Mouse (Mus musculus): ENCODE measurements around the gene Slc22a15. TPM values are rescaled to one million over a fixed set of nuclear protein-coding genes. Genes with fewer than 3 reads are reported as not detected.
A peak's percentile ranks its signal among the peaks of the same experiment; 100 is the strongest.
"Not testable (repeated sequence)": the region's sequence is repeated elsewhere in the genome, so short reads cannot be mapped to it uniquely, and the experiment has no call there.

Slc22a15 gene
- total RNA-seq, 2 experiments from 2014 or later: 5.6 to 6.2 TPM

GRCm38 (mm10) chr3:101822052-101822451 is 102.2 kb downstream of the Slc22a15 start:
- intact Hi-C loops (cut with DNase I): no loop called here
- no peak for DNase-seq

- DNase-seq; intact Hi-C loops (cut with DNase I): not testable (repeated sequence)
These were observed 103.5 kb downstream of the Slc22a15 start for GRCm38 (mm10) chr3:101820708-101821107.

GRCm38 (mm10) chr3:101816006-101816405 is 108.2 kb downstream of the Slc22a15 start:
- no peak for DNase-seq
- intact Hi-C loops (cut with DNase I): no loop called here

GRCm38 (mm10) chr3:101814790-101815189 is 109.5 kb downstream of the Slc22a15 start:
- no peak for DNase-seq
- intact Hi-C loops (cut with DNase I): loop anchor here (5.0 kb wide), 2 partner anchors 512 to 842 kb away; no protein-coding TSS in a partner anchor

GRCm38 (mm10) chr3:101812341-101812962 is 111.8 kb downstream of the Slc22a15 start:
- DNase-seq: peak; percentile 78 to 84
- intact Hi-C loops (cut with DNase I): loop anchor here (1.0 to 5.0 kb wide), 4 partner anchors 318 to 840 kb away; partner anchors contain the start of gene Igsf3

- intact Hi-C loops (cut with DNase I): loop anchor here (1.0 to 5.0 kb wide), 4 partner anchors 318 to 840 kb away; partner anchors contain the start of gene Igsf3
These were observed 112.3 kb downstream of the Slc22a15 start for GRCm38 (mm10) chr3:101811931-101812330.

GRCm38 (mm10) chr3:101807646-101808045 is 116.6 kb downstream of the Slc22a15 start:
- no peak for DNase-seq
- intact Hi-C loops (cut with DNase I): no loop called here

More at GRCm38 (mm10) chr3:101811931-101812330, 112.3 kb downstream of the Slc22a15 start:
- no peak for DNase-seq

GRCm38 (mm10) chr3:101806941-101807340 is 117.3 kb downstream of the Slc22a15 start:
- intact Hi-C loops (cut with DNase I): loop anchor here (1.0 kb wide), 1 partner anchor 301 kb away; no protein-coding TSS in a partner anchor

GRCm38 (mm10) chr3:101806149-101806548 is 118.1 kb downstream of the Slc22a15 start:
- peak; percentile 94 to 96 for DNase-seq
- intact Hi-C loops (cut with DNase I): loop anchor here (1.0 kb wide), 1 partner anchor 300 kb away; no protein-coding TSS in a partner anchor

More at GRCm38 (mm10) chr3:101806941-101807340, 117.3 kb downstream of the Slc22a15 start:
- peak in 1 of 2 experiments; percentile 28 for DNase-seq

Other genes starting within 250 kb of the Slc22a15 start
- gene Mab21l3, start 75.5 kb downstream of the Slc22a15 start, total RNA-seq (2021): under 1 TPM in 1 of 2 experiments, not detected in 1; 0.12 TPM
- not detected for gene Nhlh2, start 85.6 kb upstream of the Slc22a15 start, total RNA-seq (2021)
- gene Casq2, start 162.0 kb upstream of the Slc22a15 start, total RNA-seq (2021): 1,000 to 10,000 TPM; 1,032 to 1,091 TPM